Mouse (Mus musculus): ENCODE measurements at regions not wholly inside any gene's neighbourhood (a gene's known extent, or its start where the extent isn't known, plus 50 kb on each side); places are given as distances from the start of the nearest gene placed in this dataset.

DNA sequence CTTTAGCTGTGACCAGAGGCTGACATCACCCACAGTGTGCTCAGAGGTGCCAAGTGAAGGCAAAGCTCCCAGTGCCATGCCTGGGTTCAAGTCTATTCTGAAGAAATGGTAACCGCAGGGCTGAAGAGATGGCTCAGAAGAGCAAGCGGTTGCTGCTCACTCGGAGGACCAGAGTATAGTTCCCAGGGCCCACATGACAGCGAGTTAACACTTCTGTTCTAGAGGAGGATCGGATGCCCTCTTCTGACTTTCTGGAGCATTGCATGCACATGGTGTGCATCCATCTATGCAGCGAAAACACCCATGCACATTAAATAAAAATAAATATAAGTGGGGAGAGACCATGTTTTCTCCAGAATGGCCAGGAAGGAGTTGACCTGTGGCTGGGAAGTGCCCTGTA, 209.5 kb downstream of the Sorl1 start:
- ATAC-seq (ENCODE audit: low FRiP score) = no peak
- DNase-seq (ENCODE audit: low spot score) = no peak
- H3K36me3 ChIP-seq (replicated peaks; ENCODE audit: control insufficient read depth, insufficient read depth) = no peaks in the 10 kb centered on the region
- H3K4me3 ChIP-seq (replicated peaks; ENCODE audit: low read length) = no peak overlapping the region
- no peaks in the 10 kb centered on the region for H3K27me3 ChIP-seq (ENCODE audit: control insufficient read depth, insufficient read depth, low read length)
- WGBS = 91% methylated on average over 6 of the region's 6 CpGs
- no peaks in the 10 kb centered on the region for H3K9me3 ChIP-seq (ENCODE audit: control insufficient read depth, low read length)
- H3K4me1 ChIP-seq (replicated peaks; ENCODE audit: control insufficient read depth, insufficient read depth, low read length) = peaks cover 17% of the 10 kb centered on the region; the same call in 1 of the 2 replicates
- H3K4me2 ChIP-seq (replicated peaks) = no peak overlapping the region
- peak overlapping the region; percentile 34 for H3K27ac ChIP-seq
- H3K9ac ChIP-seq = no peak overlapping the region

DNA sequence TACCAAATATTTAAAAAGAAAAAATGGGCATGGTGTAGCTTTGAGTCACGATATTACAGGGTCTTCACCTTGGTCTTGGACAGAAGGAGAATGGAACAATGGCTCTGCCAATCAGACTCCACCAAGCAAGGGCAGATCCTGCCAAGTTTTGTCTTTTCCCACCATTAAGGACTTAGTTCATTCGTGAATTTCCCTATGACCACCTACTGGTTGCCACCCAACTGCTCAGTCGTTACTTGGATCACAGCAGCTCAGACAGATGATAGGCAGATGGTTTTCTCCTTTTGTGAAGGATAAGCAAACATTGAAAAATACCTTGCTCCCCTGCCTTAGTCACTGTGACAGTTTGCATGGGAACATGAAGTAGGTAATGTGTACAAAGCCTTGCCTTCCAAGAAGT, 210.2 kb downstream of the Sorl1 start:
- Histone ChIP-seq H3K4me3 (replicated peaks; ENCODE audit: low read length) (no peak overlapping the region), H3K27ac (no peak overlapping the region), H3K9me3 (ENCODE audit: control insufficient read depth, low read length) (no peaks in the 10 kb centered on the region), H3K9ac (no peak overlapping the region), H3K36me3 (replicated peaks; ENCODE audit: control insufficient read depth, insufficient read depth) (no peaks in the 10 kb centered on the region), H3K4me2 (replicated peaks) (no peak overlapping the region), H3K4me1 (replicated peaks; ENCODE audit: control insufficient read depth, insufficient read depth, low read length) (peaks cover 11% of the 10 kb centered on the region; the same call in 1 of the 2 replicates), H3K27me3 (ENCODE audit: control insufficient read depth, insufficient read depth, low read length) (no peaks in the 10 kb centered on the region)
- 60% methylated on average over 3 of the region's 3 CpGs for WGBS
- DNase-seq (ENCODE audit: low spot score) (no peak), ATAC-seq (ENCODE audit: low FRiP score) (no peak)

DNA sequence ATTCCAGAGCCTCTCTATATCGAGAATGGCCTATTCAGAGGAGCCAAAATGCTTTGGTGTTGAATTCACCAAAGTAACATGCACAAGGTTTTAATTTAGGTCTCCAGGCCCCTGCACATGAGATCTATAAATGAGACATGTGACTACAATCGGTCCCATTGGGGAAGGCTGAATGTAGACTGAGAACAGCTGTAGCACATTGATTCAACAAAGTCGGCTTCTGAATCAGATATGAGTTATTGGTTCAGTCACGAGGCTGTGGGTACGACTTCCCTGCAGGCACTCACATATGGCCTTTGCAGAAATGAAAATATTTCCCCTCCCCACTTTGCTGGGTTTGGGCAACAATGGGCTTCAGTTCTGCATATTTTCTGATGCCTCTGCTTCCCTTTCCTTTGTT, 211.6 kb downstream of the Sorl1 start:
- WGBS = 74% methylated on average over 5 of the region's 5 CpGs
- Histone ChIP-seq H3K4me3 (replicated peaks; ENCODE audit: low read length) (no peak overlapping the region), H3K27ac (peak overlapping the region; percentile 41; the same call in 1 of the 2 replicates), H3K4me1 (replicated peaks; ENCODE audit: control insufficient read depth, insufficient read depth, low read length) (peaks cover 8% of the 10 kb centered on the region; the same call in 1 of the 2 replicates), H3K4me2 (replicated peaks) (no peak overlapping the region), H3K9ac (no peak overlapping the region), H3K9me3 (ENCODE audit: control insufficient read depth, low read length) (no peaks in the 10 kb centered on the region), H3K27me3 (ENCODE audit: control insufficient read depth, insufficient read depth, low read length) (no peaks in the 10 kb centered on the region), H3K36me3 (replicated peaks; ENCODE audit: control insufficient read depth, insufficient read depth) (no peaks in the 10 kb centered on the region)
- no peak for DNase-seq (ENCODE audit: low spot score)
- no peak for ATAC-seq (ENCODE audit: low FRiP score)

DNA sequence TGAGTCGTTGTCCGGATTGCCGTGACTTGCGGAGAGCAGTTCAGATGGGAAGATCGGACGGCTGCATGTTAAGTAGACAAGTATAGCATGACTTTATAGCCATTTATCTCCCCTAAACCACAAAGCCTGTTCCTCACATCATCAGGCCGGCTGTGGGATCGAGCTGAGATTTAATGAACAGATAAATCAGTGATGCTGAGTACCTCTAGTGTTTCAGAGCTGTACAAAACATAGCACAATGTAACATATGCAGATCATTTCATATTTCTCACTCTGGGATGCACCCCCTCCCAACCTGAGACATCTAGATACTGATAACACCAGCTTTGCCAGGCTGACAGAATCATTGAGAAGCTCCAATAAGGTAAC, 223.5 kb downstream of the Sorl1 start:
- H3K9me3 ChIP-seq (ENCODE audit: control insufficient read depth, low read length) = no peaks in the 10 kb centered on the region
- 69% methylated on average over 8 of the region's 8 CpGs for WGBS
- no peak for DNase-seq (ENCODE audit: low spot score)
- H3K4me2 ChIP-seq (replicated peaks) = no peak overlapping the region
- ATAC-seq (ENCODE audit: low FRiP score) = no peak
- H3K27me3 ChIP-seq (ENCODE audit: control insufficient read depth, insufficient read depth, low read length) = no peaks in the 10 kb centered on the region
- no peaks in the 10 kb centered on the region for H3K36me3 ChIP-seq (replicated peaks; ENCODE audit: control insufficient read depth, insufficient read depth)
- no peak overlapping the region for H3K4me3 ChIP-seq (replicated peaks; ENCODE audit: low read length)
- H3K27ac ChIP-seq = peak overlapping the region; percentile 60
- peaks cover 8% of the 10 kb centered on the region for H3K4me1 ChIP-seq (replicated peaks; ENCODE audit: control insufficient read depth, insufficient read depth, low read length)
- H3K9ac ChIP-seq = no peak overlapping the region

DNA sequence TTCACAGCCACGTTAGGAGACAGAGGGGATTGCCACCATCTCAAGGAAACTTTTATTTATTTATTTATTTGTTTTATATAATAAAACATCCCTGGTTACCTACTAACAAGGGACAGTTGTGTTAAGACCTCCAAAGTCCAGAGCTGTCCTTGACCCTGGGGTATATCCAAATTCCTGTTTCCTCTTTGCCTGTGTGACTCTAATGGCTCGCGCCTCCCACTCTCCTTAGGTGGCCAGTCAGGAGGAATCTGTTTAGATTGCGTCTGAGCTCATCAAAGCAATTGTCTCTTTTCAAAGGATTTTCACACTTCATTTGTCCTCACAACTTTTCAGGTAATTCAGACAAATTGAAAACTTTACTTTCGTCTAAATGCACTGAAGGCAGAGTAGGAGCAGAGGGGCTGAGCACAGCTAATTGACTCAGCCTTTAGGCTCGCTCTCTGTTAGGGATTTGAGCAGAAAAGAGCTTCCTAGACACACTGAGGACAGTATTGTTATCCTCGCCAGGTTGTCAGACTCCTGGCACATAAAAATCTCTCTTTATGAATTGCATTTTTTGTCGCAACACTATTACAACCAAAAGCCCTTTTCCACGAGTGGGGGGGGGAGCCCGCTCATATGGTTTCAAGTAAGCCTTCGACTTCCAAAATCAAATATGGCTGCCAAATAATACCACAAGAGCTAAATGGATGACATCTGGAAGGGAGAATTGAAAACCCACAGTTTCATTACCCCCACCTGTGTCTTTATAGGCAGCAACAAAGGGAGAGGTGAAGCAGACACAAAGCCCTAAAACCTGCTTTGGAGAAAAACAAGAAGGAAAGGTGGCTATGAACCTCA, 224.1 kb downstream of the Sorl1 start:
- no peaks in the 10 kb centered on the region for H3K36me3 ChIP-seq (replicated peaks; ENCODE audit: control insufficient read depth, insufficient read depth)
- H3K4me1 ChIP-seq (replicated peaks; ENCODE audit: control insufficient read depth, insufficient read depth, low read length) = peaks cover 8% of the 10 kb centered on the region
- H3K27ac ChIP-seq = peak overlapping the region; percentile 62
- H3K9me3 ChIP-seq (ENCODE audit: control insufficient read depth, low read length) = no peaks in the 10 kb centered on the region
- no peak for DNase-seq (ENCODE audit: low spot score)
- H3K4me2 ChIP-seq (replicated peaks) = no peak overlapping the region
- ATAC-seq (ENCODE audit: low FRiP score) = no peak
- H3K4me3 ChIP-seq (replicated peaks; ENCODE audit: low read length) = no peak overlapping the region
- H3K9ac ChIP-seq = no peak overlapping the region
- H3K27me3 ChIP-seq (ENCODE audit: control insufficient read depth, insufficient read depth, low read length) = no peaks in the 10 kb centered on the region
- WGBS = 48% methylated on average over 11 of the region's 11 CpGs

DNA sequence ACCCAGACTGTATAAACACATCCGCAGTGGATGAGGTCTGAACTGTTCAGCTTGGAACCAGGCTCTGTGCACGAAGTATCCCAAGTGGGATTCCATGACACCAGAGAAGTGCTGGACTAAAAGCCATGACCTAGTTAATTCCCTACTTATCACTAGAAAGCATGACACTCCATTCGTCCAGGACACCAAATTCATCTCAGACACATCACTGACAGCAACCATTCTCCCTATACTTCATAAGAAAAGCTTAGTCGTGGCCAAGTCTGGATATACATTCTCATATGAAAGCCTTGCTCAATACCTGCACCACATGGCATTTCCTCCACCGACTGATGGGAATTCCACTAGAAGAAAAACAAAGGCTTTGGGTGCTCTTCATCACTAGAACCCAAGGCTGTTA, 229.0 kb downstream of the Sorl1 start:
- no peak overlapping the region for H3K4me3 ChIP-seq (replicated peaks; ENCODE audit: low read length)
- WGBS = 87% methylated on average over 5 of the region's 5 CpGs
- ATAC-seq (ENCODE audit: low FRiP score) = no peak
- no peak for DNase-seq (ENCODE audit: low spot score)
- H3K4me2 ChIP-seq (replicated peaks) = no peak overlapping the region
- H3K27ac ChIP-seq = no peak overlapping the region
- peaks cover 27% of the 10 kb centered on the region for H3K4me1 ChIP-seq (replicated peaks; ENCODE audit: control insufficient read depth, insufficient read depth, low read length)
- no peaks in the 10 kb centered on the region for H3K9me3 ChIP-seq (ENCODE audit: control insufficient read depth, low read length)
- H3K27me3 ChIP-seq (ENCODE audit: control insufficient read depth, insufficient read depth, low read length) = no peaks in the 10 kb centered on the region
- H3K9ac ChIP-seq = no peak overlapping the region
- no peaks in the 10 kb centered on the region for H3K36me3 ChIP-seq (replicated peaks; ENCODE audit: control insufficient read depth, insufficient read depth)

DNA sequence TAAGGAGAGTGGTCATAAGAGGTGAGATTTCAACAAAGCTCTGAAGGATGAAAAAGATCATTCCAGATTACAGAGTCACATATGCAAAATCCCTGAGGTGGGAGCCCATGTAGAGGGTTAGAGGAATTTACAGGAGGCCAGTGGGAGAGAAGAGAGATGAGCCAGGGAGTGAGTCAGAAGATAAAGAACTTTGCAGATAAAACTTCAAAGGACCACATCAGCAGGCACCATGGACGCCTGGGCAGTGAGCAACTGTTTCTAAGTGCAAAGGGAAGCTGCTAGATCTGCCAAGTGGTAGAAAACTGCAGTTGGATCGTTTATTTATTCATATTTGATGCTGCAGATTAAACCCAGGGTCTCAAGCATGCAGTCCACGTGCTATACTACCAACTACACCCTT, 231.3 kb downstream of the Sorl1 start:
- Histone ChIP-seq H3K36me3 (replicated peaks; ENCODE audit: control insufficient read depth, insufficient read depth) (no peaks in the 10 kb centered on the region), H3K9ac (no peak overlapping the region), H3K4me2 (replicated peaks) (no peak overlapping the region), H3K27me3 (ENCODE audit: control insufficient read depth, insufficient read depth, low read length) (no peaks in the 10 kb centered on the region), H3K9me3 (ENCODE audit: control insufficient read depth, low read length) (no peaks in the 10 kb centered on the region), H3K4me3 (replicated peaks; ENCODE audit: low read length) (no peak overlapping the region), H3K27ac (no peak overlapping the region), H3K4me1 (replicated peaks; ENCODE audit: control insufficient read depth, insufficient read depth, low read length) (peaks cover 28% of the 10 kb centered on the region)
- ATAC-seq (ENCODE audit: low FRiP score) = no peak
- WGBS = 61% methylated on average over 3 of the region's 3 CpGs
- DNase-seq (ENCODE audit: low spot score) = no peak

DNA sequence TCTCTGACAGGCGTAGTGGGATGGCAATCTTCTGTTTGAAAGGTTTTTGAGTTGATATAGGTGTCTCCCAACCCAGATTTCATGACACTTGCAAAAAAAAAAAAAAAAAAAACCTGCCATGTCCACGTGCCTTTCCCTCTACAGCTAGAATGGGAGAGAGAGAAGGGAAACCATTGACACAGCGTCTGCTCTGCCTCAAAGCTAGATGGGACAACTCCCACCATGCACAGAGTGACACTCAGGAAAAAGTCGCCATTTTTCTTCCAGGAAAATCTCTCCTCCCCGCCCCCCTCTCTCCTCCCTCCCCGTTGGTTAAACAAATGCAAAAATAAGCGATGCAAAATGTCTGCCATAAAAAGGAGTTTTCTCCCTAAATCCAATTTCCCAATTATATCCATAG, 232.9 kb downstream of the Sorl1 start:
- H3K36me3 ChIP-seq (replicated peaks; ENCODE audit: control insufficient read depth, insufficient read depth) = no peaks in the 10 kb centered on the region
- H3K9ac ChIP-seq = peak overlapping the region; percentile 54
- H3K4me3 ChIP-seq (replicated peaks; ENCODE audit: low read length) = no peak overlapping the region
- H3K4me1 ChIP-seq (replicated peaks; ENCODE audit: control insufficient read depth, insufficient read depth, low read length) = peaks cover 28% of the 10 kb centered on the region
- H3K27me3 ChIP-seq (ENCODE audit: control insufficient read depth, insufficient read depth, low read length) = no peaks in the 10 kb centered on the region
- H3K27ac ChIP-seq = peak overlapping the region; percentile 97
- peak overlapping the region; percentile 53 for H3K4me2 ChIP-seq (replicated peaks)
- no peaks in the 10 kb centered on the region for H3K9me3 ChIP-seq (ENCODE audit: control insufficient read depth, low read length)
- WGBS = 30% methylated on average over 7 of the region's 7 CpGs
- ATAC-seq (ENCODE audit: low FRiP score) = no peak; the same call in 1 of the 2 replicates
- no peak for DNase-seq (ENCODE audit: low spot score)

DNA sequence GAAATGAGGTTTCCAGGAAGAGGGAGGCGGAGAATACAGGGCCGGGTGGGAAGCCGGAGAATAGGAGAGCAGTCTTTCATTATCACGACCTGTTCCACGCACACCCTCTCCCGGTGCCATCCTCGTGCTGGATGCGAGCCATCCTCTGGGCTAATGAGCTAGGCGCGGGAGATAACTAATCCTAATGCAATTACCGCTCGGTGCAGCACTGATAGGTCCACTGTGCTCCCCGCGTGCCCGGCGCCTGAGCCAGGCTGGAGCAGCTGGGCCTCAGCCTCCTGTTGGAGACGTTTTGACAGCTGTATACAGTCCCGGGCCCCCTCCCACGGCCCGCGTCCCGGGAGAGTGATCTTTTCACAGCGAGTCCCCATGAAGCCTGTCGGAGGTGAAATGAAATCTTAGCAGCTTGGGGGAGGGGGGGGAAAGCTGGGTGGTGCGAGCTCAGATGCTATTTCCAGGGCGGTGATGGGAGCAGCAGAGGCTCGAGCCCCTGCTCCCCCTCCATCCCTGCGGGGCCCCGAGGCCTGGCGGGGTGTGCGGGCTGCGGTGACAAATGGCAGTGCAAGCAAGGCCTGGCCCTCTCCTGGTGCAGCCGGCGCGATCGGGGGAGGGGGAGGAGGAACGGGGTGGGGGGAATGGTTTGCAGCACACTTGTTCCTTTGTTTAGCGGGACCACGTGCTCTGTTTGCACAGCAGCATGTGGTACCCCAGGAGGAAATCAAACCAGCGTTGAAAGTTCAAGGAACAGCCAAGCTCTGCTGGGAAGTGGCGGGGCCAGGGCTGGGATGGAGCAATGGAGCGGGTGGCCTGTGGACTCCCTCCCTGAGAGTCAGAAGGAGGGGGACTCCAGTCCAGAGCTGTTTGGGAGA, 233.6 kb downstream of the Sorl1 start:
- ATAC-seq (ENCODE audit: low FRiP score) (peak; percentile 96), DNase-seq (ENCODE audit: low spot score) (peak; percentile 83)
- Histone ChIP-seq H3K27ac (peak overlapping the region; percentile 97), H3K27me3 (ENCODE audit: control insufficient read depth, insufficient read depth, low read length) (no peaks in the 10 kb centered on the region), H3K9me3 (ENCODE audit: control insufficient read depth, low read length) (no peaks in the 10 kb centered on the region), H3K4me1 (replicated peaks; ENCODE audit: control insufficient read depth, insufficient read depth, low read length) (peaks cover 28% of the 10 kb centered on the region), H3K4me3 (replicated peaks; ENCODE audit: low read length) (peak overlapping the region; percentile 17; the same call in 1 of the 2 replicates), H3K36me3 (replicated peaks; ENCODE audit: control insufficient read depth, insufficient read depth) (no peaks in the 10 kb centered on the region), H3K9ac (peak overlapping the region; percentile 54), H3K4me2 (replicated peaks) (peak overlapping the region; percentile 53)
- WGBS = under 1% methylated on average over 41 of the region's 42 CpGs
